Mouse (Mus musculus) E14TG2a.4 (cell line): ENCODE results near the gene Rpusd3.

Experiments
- CTCF ChIP-seq: conservative IDR thresholded peaks from 2 replicates; pipeline ENCODE4 v1.5.1; 2014; ENCODE audit warnings: low read length
- POU5F1 ChIP-seq: IDR thresholded peaks from 2 replicates; pipeline ENCODE4 v1.6.1; 2014; ENCODE audit warnings: low read length, borderline replicate concordance

DNA sequence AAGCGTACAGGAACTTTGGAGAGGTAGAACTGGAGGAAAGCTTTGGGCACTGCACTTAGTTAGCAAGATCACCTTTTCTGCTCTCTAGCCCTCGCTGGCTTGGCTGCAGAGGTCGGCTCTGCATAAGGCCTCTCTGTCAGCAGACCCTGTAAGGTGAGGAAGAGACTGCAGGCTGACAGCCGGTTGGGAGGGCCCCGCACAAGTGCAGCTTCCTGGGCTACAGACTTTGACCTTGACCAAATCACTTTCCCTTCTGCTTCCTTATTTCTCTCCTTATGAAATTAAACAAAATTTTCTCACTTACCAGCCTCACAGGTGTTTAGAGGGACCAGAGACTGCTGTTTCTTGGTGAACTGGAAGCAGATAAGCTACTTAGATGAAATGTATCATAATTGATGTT is 35.9 kb upstream of the Rpusd3 start:
- TF ChIP-seq CTCF (no peak), POU5F1 (no peak)
